Mouse (Mus musculus) forelimb bud, embryonic 11.5 days (tissue): ENCODE results near the gene Cxcr4.

Source experiments
- DNase-seq: peaks from one replicate; pipeline ENCODE4 v3.0.0-alpha.2; 2012; ENCODE audit warnings: low read depth, low spot score

The Cxcr4 gene

GRCm38 (mm10) chr1:128592211-128592741, at the start of gene Cxcr4:
Gene Cxcr4 (minus strand): TSS chr1:128592293.
- DNase-seq, result peak; percentile 80

- no peak for DNase-seq
These were observed 47.6 kb upstream of the Cxcr4 start for GRCm38 (mm10) chr1:128639707-128640107.

GRCm38 (mm10) chr1:128637230-128637740, 45.2 kb upstream of the Cxcr4 start:
- DNase-seq, result no peak

GRCm38 (mm10) chr1:128636258-128637229, 44.5 kb upstream of the Cxcr4 start:
- peak; percentile 29 for DNase-seq

GRCm38 (mm10) chr1:128633711-128634379, 41.8 kb upstream of the Cxcr4 start:
- no peak for DNase-seq

- no peak for DNase-seq
These were observed 40.4 kb upstream of the Cxcr4 start for GRCm38 (mm10) chr1:128632522-128632921.

- DNase-seq, result no peak
These were observed 34.1 kb upstream of the Cxcr4 start for GRCm38 (mm10) chr1:128626144-128626678.

GRCm38 (mm10) chr1:128623594-128623887, 31.4 kb upstream of the Cxcr4 start:
- DNase-seq, result no peak

- DNase-seq, result no peak
These were observed 30.9 kb upstream of the Cxcr4 start for GRCm38 (mm10) chr1:128622867-128623593.

GRCm38 (mm10) chr1:128617654-128618310, 25.7 kb upstream of the Cxcr4 start:
- DNase-seq, result no peak

- DNase-seq, result no peak
These were observed 24.5 kb upstream of the Cxcr4 start for GRCm38 (mm10) chr1:128616586-128616985.

- DNase-seq, result no peak
These were observed 23.3 kb upstream of the Cxcr4 start for GRCm38 (mm10) chr1:128615459-128615806.

GRCm38 (mm10) chr1:128614653-128615458, 22.8 kb upstream of the Cxcr4 start:
- DNase-seq, result no peak

GRCm38 (mm10) chr1:128608119-128608518, 16.0 kb upstream of the Cxcr4 start:
- DNase-seq, result no peak

- no peak for DNase-seq
These were observed 15.3 kb upstream of the Cxcr4 start for GRCm38 (mm10) chr1:128607423-128607822.

GRCm38 (mm10) chr1:128605794-128606193, 13.7 kb upstream of the Cxcr4 start:
- DNase-seq, result no peak

- no peak for DNase-seq
These were observed 10.7 kb upstream of the Cxcr4 start for GRCm38 (mm10) chr1:128602688-128603385.

- DNase-seq, result no peak
These were observed 10.1 kb upstream of the Cxcr4 start for GRCm38 (mm10) chr1:128602018-128602687.

GRCm38 (mm10) chr1:128601307-128601706, 9.2 kb upstream of the Cxcr4 start:
- DNase-seq, result no peak
